Mouse (Mus musculus) stomach, postnatal 0 days (tissue): ENCODE measurements at regions not wholly inside any gene's neighbourhood (a gene's known extent, or its start where the extent isn't known, plus 50 kb on each side); places are given as distances from the start of the nearest gene placed in this dataset.

Source experiments
- CTCF ChIP-seq: IDR thresholded peaks from 2 replicates; pipeline ENCODE4 v1.5.1; 2016; ENCODE audit warnings: antibody characterized with exemption, low read depth, mild to moderate bottlenecking, moderate library complexity
- EP300 ChIP-seq: optimal IDR thresholded peaks from 2 replicates; pipeline ENCODE3; 2016; ENCODE audit warnings: antibody characterized with exemption

DNA sequence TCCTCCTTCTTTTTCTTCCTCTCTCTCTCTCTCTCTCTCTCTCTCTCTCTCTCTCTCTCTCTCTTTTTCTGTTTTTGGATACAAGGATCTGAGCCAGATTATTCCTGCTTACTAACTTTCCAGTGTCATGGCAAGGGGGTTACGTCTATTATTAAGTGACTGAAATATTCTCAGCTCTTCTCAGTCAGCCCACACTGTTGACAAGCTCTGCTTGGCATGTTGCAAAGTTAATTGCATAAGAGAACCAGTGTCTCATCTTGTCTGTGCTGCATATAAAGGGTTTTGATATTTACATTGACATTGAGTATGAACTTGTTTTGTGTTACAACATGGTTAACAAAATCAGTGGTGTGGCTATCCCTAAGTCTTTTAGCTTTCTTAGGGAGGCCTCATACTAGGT is 760.2 kb upstream of the Cdh8 start:
- no peak for TF ChIP-seq CTCF
- TF ChIP-seq EP300: no peak
